In genomic region chr11:115647459-115647858, GRCm38 (mm10) we compare ENCODE assay signal across 9 mouse cellular contexts. TPM values are rescaled to one million over a fixed set of nuclear protein-coding genes. Genes with fewer than 3 reads are reported as not detected.
A peak's percentile ranks its signal among the peaks of the same experiment; 100 is the strongest.
DNase-seq lines count a peak whose midpoint lies in the region; ATAC-seq and TF ChIP-seq lines count a peak whose summit lies in the region.
"Had no signal": no experiment of that assay in that cellular context is flagged by ENCODE, and none has a peak within 500 bp of the region (broad histone marks: within the 10 kb centered on the region; RNA-seq: fewer than 3 reads in every experiment).

No protein-coding gene starts in this region.

- H3K4me3 ChIP-seq in liver, embryonic 11.5 days (ENCODE audit: low read depth, low read length) = no peak overlapping the region
- no peak overlapping the region for H3K4me3 ChIP-seq in MEL (ENCODE audit: control insufficient read depth in 1 of 2, insufficient read depth in 1 of 2, low read depth in 2 of 2, low read length in 2 of 2)
- no peak overlapping the region for H3K4me3 ChIP-seq in embryonic facial prominence, embryonic 14.5 days (ENCODE audit: low read depth, low read length)
- H3K4me3 ChIP-seq: heart, embryonic 13.5 days had no signal

- H3K27me3 ChIP-seq in liver, embryonic 11.5 days (replicated peaks; ENCODE audit: control insufficient read depth, insufficient read depth, low read length) = no peaks in the 10 kb centered on the region
- no peaks in the 10 kb centered on the region for H3K27me3 ChIP-seq in MEL (ENCODE audit: control insufficient read depth in 1 of 2, insufficient read depth in 2 of 2, low read length in 2 of 2)
- no peaks in the 10 kb centered on the region for H3K27me3 ChIP-seq in embryonic facial prominence, embryonic 14.5 days (replicated peaks; ENCODE audit: control insufficient read depth, insufficient read depth, low read length)
- H3K27me3 ChIP-seq: heart, embryonic 13.5 days had no signal

- H3K4me1 ChIP-seq in liver, embryonic 11.5 days (replicated peaks; ENCODE audit: control insufficient read depth, insufficient read depth, low read length) = no peaks in the 10 kb centered on the region
- peaks cover 0 to 5% of the 10 kb centered on the region in 2 experiments; a peak in 1 of 4 replicates for H3K4me1 ChIP-seq in MEL (ENCODE audit: control insufficient read depth in 1 of 2, insufficient read depth in 2 of 2, low read length in 2 of 2)
- H3K4me1 ChIP-seq in embryonic facial prominence, embryonic 14.5 days (ENCODE audit: control insufficient read depth, insufficient read depth, low read length) = no peaks in the 10 kb centered on the region

- TF ChIP-seq RAD21 in MEL (IDR thresholded peaks at IDR 0.05; ENCODE audit: low read depth, low read length) = peak; percentile 72

- H3K27ac ChIP-seq in liver, embryonic 11.5 days (ENCODE audit: low read depth, low read length) = no peak overlapping the region
- H3K27ac ChIP-seq in MEL (ENCODE audit: control insufficient read depth, low read depth, low read length) = no peak overlapping the region
- no peak overlapping the region for H3K27ac ChIP-seq in embryonic facial prominence, embryonic 14.5 days (replicated peaks; ENCODE audit: low read depth, low read length)
- H3K27ac ChIP-seq: heart, embryonic 13.5 days had no signal

- TF ChIP-seq EP300 in MEL (IDR thresholded peaks at IDR 0.05; ENCODE audit: low read depth in 1 of 2, low read length in 2 of 2) = no peak

- H3K9ac ChIP-seq in liver, embryonic 11.5 days (ENCODE audit: low read depth, low read length) = no peak overlapping the region
- H3K9ac ChIP-seq in MEL (ENCODE audit: control insufficient read depth, low read depth, low read length, poor library complexity, severe bottlenecking) = no peak overlapping the region
- no peak overlapping the region for H3K9ac ChIP-seq in embryonic facial prominence, embryonic 14.5 days (ENCODE audit: low read depth, low read length)
- H3K9ac ChIP-seq: heart, embryonic 13.5 days had no signal

- peaks cover 11% of the 10 kb centered on the region for H3K36me3 ChIP-seq in liver, embryonic 11.5 days (ENCODE audit: control insufficient read depth, insufficient read depth, low read length)
- peaks cover 10 to 16% of the 10 kb centered on the region in 2 experiments; a peak in 3 of 4 replicates for H3K36me3 ChIP-seq in MEL (ENCODE audit: control insufficient read depth in 1 of 2, insufficient read depth in 2 of 2, low read length in 2 of 2)
- peaks cover 39% of the 10 kb centered on the region; the same call in 1 of the 2 replicates for H3K36me3 ChIP-seq in embryonic facial prominence, embryonic 14.5 days (ENCODE audit: control insufficient read depth, insufficient read depth, low read length)

- H3K79me2 ChIP-seq in MEL (ENCODE audit: control insufficient read depth, insufficient read depth, low read length, poor library complexity) = peaks cover 3% of the 10 kb centered on the region

- intact Hi-C loops in left cerebral cortex, postnatal 10 days (cut with DNase I) = loop anchor here (2.0 to 5.0 kb wide), 2 partner anchors 67 to 165 kb away; partner anchors contain the start of genes Caskin2 and Tsen54

- no peak for TF ChIP-seq POLR2A in MEL (IDR thresholded peaks at IDR 0.05; ENCODE audit: control insufficient read depth in 1 of 2, insufficient read depth in 1 of 2, low read depth in 1 of 2, low read length in 2 of 2, poor library complexity in 1 of 2)

- H3K4me2 ChIP-seq in liver, embryonic 11.5 days = no peak overlapping the region
- H3K4me2 ChIP-seq in embryonic facial prominence, embryonic 14.5 days (ENCODE audit: low read depth, low read length) = no peak overlapping the region
- H3K4me2 ChIP-seq: heart, embryonic 13.5 days had no signal

- WGBS in liver, embryonic 11.5 days = 74% methylated on average over 6 of the region's 6 CpGs
- 44% methylated on average over 6 of the region's 6 CpGs for WGBS in embryonic facial prominence, embryonic 14.5 days

- peak; percentile 43 to 85 (median 59) for TF ChIP-seq CTCF in MEL (IDR thresholded peaks at IDR 0.05 in 2 of 3, conservative IDR thresholded peaks at IDR 0.05 in 1 of 3; ENCODE audit: control insufficient read depth in 1 of 3, insufficient read depth in 1 of 3, low read depth in 2 of 3, low read length in 3 of 3, poor library complexity in 1 of 3, severe bottlenecking in 1 of 3)

- no peak for ATAC-seq in liver, embryonic 11.5 days (replicated peaks; ENCODE audit: low FRiP score)
- ATAC-seq in embryonic facial prominence, embryonic 14.5 days (ENCODE audit: low read depth) = no peak

- no peaks in the 10 kb centered on the region for H3K9me3 ChIP-seq in liver, embryonic 11.5 days (ENCODE audit: control insufficient read depth, low read length)
- no peaks in the 10 kb centered on the region for H3K9me3 ChIP-seq in MEL (replicated peaks; ENCODE audit: insufficient read depth, low read length)
- H3K9me3 ChIP-seq in embryonic facial prominence, embryonic 14.5 days (ENCODE audit: control insufficient read depth, low read length) = no peaks in the 10 kb centered on the region
- H3K9me3 ChIP-seq: heart, embryonic 13.5 days had no signal

- DNase-seq in liver (peak; percentile 41), MEL (ENCODE audit: low read depth, low spot score) (peak; percentile 85)
- no peak for DNase-seq in liver, embryonic 11.5 days (ENCODE audit: low spot score)
- DNase-seq in adrenal gland, postnatal 36 days = peak; percentile 33 to 72
- peak; percentile 90 for DNase-seq in embryonic facial prominence, embryonic 14.5 days (ENCODE audit: low spot score)
- peak; percentile 52 to 63 for DNase-seq in left cerebral cortex, postnatal 10 days (ENCODE audit: extremely low spot score in 1 of 2, low spot score in 2 of 2)
- DNase-seq in retina, postnatal 7 days (ENCODE audit: low read depth, low spot score) = peak; percentile 69
- no peak for DNase-seq in frontal cortex, postnatal 14 days (ENCODE audit: low spot score in 2 of 2)

TF ChIP-seq in MEL, 35 proteins besides CTCF, POLR2A, EP300 and RAD21:
- TF ChIP-seq SIN3A (IDR thresholded peaks at IDR 0.05; ENCODE audit: low read length) (peak; percentile 58; the same call in 1 of the 2 replicates), MXI1 (IDR thresholded peaks at IDR 0.05; ENCODE audit: low read depth, low read length) (no peak), MAZ (IDR thresholded peaks at IDR 0.05; ENCODE audit: low read depth, low read length) (no peak), USF1 (IDR thresholded peaks at IDR 0.05; ENCODE audit: low read depth, low read length) (no peak), ZC3H11A (IDR thresholded peaks at IDR 0.05; ENCODE audit: low read depth, low read length) (peak; percentile 43), SMC3 (IDR thresholded peaks at IDR 0.05; ENCODE audit: low read depth, low read length) (peak; percentile 79)

RNA-seq across cellular contexts. Expression of gene Slc25a19, which starts 19.4 kb away (rescaled TPM):
- polyA plus RNA-seq in liver, embryonic 11.5 days (2014; fragmentation: Nextera tagmentation; extraction: Ambion mirVana) = 30.2 and 30.9 TPM in 2 replicates
- total RNA-seq in MEL (2012; rRNA removed) = 30.0 and 35.3 TPM in 2 replicates
- polyA plus RNA-seq in MEL (2012; ENCODE audit: insufficient read depth in 1 of 2, insufficient read length in 2 of 2, low read depth in 1 of 2, low replicate concordance in 2 of 2, missing spikeins in 1 of 2) = 10 to 100 TPM in 1 of 2 experiments, not detected in 1; 43.1 TPM
- 10 to 100 TPM; 90.5 to 96.3 TPM for total RNA-seq in adrenal gland, postnatal 36 days (2021)
- polyA plus RNA-seq in embryonic facial prominence, embryonic 14.5 days (2014; fragmentation: Nextera tagmentation; extraction: Ambion mirVana) = 23.4 and 24.6 TPM in 2 replicates
- 10 to 100 TPM; 55.0 to 59.7 TPM for total RNA-seq in left cerebral cortex, postnatal 10 days (2021)

RNA-seq across cellular contexts. Expression of gene Mif4gd, which starts 34.7 kb away (rescaled TPM):
- 39.0 and 41.4 TPM in 2 replicates for polyA plus RNA-seq in liver, embryonic 11.5 days (2014; fragmentation: Nextera tagmentation; extraction: Ambion mirVana)
- total RNA-seq in MEL (2012; rRNA removed) = 42.0 and 52.0 TPM in 2 replicates
- polyA plus RNA-seq in MEL (2012; ENCODE audit: insufficient read depth in 1 of 2, insufficient read length in 2 of 2, low read depth in 1 of 2, low replicate concordance in 2 of 2, missing spikeins in 1 of 2) = 10 to 100 TPM in 1 of 2 experiments, not detected in 1; 62.9 TPM
- total RNA-seq in adrenal gland, postnatal 36 days (2021) = 100 to 1,000 TPM in 1 of 2 experiments, 10 to 100 TPM in 1; 73.4 to 195 TPM
- polyA plus RNA-seq in embryonic facial prominence, embryonic 14.5 days (2014; fragmentation: Nextera tagmentation; extraction: Ambion mirVana) = 22.7 and 28.5 TPM in 2 replicates
- total RNA-seq in left cerebral cortex, postnatal 10 days (2021) = 10 to 100 TPM; 14.4 to 14.6 TPM

RNA-seq across cellular contexts. Expression of gene Gga3, which starts 43.6 kb away (rescaled TPM):
- polyA plus RNA-seq in liver, embryonic 11.5 days (2014; fragmentation: Nextera tagmentation; extraction: Ambion mirVana) = 23.6 and 27.4 TPM in 2 replicates
- 24.0 and 28.6 TPM in 2 replicates for total RNA-seq in MEL (2012; rRNA removed)
- 10 to 100 TPM in 1 of 2 experiments, not detected in 1; 59.9 TPM for polyA plus RNA-seq in MEL (2012; ENCODE audit: insufficient read depth in 1 of 2, insufficient read length in 2 of 2, low read depth in 1 of 2, low replicate concordance in 2 of 2, missing spikeins in 1 of 2)
- total RNA-seq in adrenal gland, postnatal 36 days (2021) = 10 to 100 TPM; 25.3 to 30.7 TPM
- 16.5 and 17.9 TPM in 2 replicates for polyA plus RNA-seq in embryonic facial prominence, embryonic 14.5 days (2014; fragmentation: Nextera tagmentation; extraction: Ambion mirVana)
- 10 to 100 TPM; 51.4 to 65.1 TPM for total RNA-seq in left cerebral cortex, postnatal 10 days (2021)

RNA-seq across cellular contexts. Expression of gene Mrps7, which starts 43.7 kb away (rescaled TPM):
- polyA plus RNA-seq in liver, embryonic 11.5 days (2014; fragmentation: Nextera tagmentation; extraction: Ambion mirVana) = 121 and 125 TPM in 2 replicates
- total RNA-seq in MEL (2012; rRNA removed) = 138 and 157 TPM in 2 replicates
- polyA plus RNA-seq in MEL (2012; ENCODE audit: insufficient read depth in 1 of 2, insufficient read length in 2 of 2, low read depth in 1 of 2, low replicate concordance in 2 of 2, missing spikeins in 1 of 2) = 100 to 1,000 TPM; 106 to 199 TPM
- total RNA-seq in adrenal gland, postnatal 36 days (2021) = 100 to 1,000 TPM in 1 of 2 experiments, 10 to 100 TPM in 1; 97.7 to 102 TPM
- 82.8 and 87.6 TPM in 2 replicates for polyA plus RNA-seq in embryonic facial prominence, embryonic 14.5 days (2014; fragmentation: Nextera tagmentation; extraction: Ambion mirVana)
- 10 to 100 TPM; 52.7 to 58.7 TPM for total RNA-seq in left cerebral cortex, postnatal 10 days (2021)

Comparison
In these comparisons a context has a peak if more than half of its experiments do, and no peak if none do; other contexts are left out.
1. DNase-seq: peak in liver (single experiment), MEL (single experiment), adrenal gland, postnatal 36 days (2 of 2), embryonic facial prominence, embryonic 14.5 days (single experiment), left cerebral cortex, postnatal 10 days (2 of 2) and retina, postnatal 7 days (single experiment); none in liver, embryonic 11.5 days (single experiment) and frontal cortex, postnatal 14 days (0 of 2).